Mouse (Mus musculus) testis, postnatal 10 days (tissue): ENCODE data around the gene Unc93a2.
"Not testable (repeated sequence)": the region's sequence is repeated elsewhere in the genome, so short reads cannot be mapped to it uniquely, and the experiment has no call there.

Experiments used
- DNase-seq: peaks from one replicate; pipeline ENCODE4 v3.0.0; 2021; ENCODE audit warnings: low spot score

The Unc93a2 gene

DNA sequence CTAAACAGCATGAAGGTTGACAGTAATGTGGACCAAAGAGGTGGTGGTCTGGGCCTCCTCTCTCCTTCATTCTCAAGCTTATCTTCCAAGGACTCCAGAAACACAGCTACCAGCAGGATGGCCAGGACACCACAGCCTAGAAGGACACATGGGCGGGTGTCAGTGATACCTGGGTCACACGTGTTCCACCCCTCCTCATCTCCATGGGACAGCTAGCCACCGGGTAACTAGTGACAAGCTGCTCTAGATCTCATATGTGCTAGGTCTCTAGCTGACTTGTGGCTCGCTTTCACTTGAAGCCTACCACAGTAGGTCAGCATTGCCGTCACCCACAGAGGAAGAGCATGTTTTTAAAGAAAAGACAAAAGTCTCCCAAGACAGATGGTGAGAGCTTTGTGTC is 13.4 kb downstream of the Unc93a2 start, which contains the start of gene Gm49630:
TSS of gene Gm49630 (minus strand) at position 101 of the 400 bp plus-strand sequence.
- DNase-seq = not testable (repeated sequence)

DNA sequence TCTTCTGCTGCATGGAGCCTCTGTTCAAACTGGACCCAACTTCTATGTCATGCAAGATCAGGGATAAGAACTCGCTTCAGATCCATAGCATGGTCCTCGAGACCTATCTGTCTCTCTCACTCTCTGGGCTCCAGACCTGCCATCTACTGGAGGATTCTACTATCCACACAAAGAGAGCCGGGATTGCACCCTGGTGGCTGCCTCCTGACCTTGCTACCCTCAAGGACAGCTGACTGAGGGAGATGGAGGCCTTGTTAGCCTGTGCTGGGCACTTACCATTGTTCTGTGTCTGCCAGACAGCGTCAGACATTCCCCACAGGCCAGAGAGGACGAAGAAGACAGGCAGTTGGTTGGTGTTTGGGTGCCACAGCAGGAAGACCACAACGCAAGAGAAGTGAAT is 15.9 kb downstream of the Unc93a2 start:
- DNase-seq = not testable (repeated sequence)

DNA sequence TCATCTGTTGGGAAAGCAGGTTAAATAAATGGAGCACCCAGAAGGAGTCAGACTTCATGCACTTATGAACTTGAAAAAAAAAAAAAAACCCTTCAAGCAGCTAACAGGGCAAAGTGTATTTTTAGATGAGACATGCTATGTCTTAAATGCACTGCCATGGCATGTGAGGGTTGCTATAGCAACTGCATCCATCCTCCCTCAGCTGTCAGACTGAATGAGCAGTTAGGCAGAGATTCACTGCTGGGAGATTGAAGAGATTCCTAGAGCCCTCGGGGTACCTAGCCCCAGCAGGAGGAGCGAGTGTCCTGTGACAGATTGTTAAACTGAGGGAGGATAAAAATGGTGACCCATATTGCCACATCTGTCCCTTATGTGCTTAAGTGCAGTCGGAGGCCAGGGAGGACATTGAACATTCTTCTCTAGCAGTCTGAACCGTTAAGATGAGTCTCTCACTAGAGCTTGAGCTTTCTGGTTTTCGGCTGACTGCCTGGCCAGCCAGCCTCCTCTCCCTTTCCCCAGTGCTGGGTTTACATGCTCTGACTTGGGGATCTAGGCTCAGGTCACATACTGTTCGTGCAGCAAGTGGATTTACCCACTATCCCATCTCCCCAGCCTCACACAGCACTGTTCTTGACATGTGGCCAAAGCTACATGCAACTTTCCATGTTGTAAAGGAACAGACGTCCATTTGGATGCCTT is 18.4 kb downstream of the Unc93a2 start:
- DNase-seq = not testable (repeated sequence)

DNA sequence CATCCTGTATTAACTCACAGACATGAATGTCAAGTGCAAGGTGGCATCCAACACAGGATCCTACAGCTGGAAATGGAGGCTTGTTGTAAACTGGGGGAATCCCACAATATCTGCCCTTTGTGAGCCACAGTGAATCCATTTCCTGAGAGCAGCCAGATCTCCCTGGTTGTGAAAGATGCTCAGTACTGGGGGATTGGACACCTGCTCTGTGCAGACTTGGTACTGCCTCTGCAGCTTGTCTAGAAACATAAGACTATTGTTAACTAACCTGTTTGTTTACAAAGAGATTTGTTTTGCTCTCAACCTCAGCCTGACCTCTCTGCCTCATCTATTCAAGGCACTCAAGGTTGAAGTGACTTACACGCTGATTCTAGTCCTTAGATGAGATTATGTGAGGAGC is 19.0 kb downstream of the Unc93a2 start:
- DNase-seq = not testable (repeated sequence)

DNA sequence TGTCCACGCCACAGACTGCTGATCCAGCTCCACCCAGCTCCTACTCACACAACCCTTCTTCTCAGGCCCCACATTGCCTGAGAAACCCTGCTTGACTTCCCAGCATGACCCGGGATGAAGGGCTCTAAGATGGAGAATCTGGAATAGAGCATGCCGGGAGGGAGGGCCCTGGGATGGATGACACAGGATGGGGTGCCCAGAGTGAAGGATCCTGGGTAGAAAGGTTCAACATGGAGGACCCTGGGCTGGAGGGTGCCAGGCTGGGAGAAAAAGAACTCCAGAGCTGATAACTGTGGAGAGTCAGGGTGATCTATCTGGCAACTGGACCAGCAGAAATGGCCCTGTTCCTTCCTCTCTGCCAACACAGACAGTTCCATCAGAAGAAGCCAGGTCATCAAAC is 19.6 kb downstream of the Unc93a2 start:
- not testable (repeated sequence) for DNase-seq

DNA sequence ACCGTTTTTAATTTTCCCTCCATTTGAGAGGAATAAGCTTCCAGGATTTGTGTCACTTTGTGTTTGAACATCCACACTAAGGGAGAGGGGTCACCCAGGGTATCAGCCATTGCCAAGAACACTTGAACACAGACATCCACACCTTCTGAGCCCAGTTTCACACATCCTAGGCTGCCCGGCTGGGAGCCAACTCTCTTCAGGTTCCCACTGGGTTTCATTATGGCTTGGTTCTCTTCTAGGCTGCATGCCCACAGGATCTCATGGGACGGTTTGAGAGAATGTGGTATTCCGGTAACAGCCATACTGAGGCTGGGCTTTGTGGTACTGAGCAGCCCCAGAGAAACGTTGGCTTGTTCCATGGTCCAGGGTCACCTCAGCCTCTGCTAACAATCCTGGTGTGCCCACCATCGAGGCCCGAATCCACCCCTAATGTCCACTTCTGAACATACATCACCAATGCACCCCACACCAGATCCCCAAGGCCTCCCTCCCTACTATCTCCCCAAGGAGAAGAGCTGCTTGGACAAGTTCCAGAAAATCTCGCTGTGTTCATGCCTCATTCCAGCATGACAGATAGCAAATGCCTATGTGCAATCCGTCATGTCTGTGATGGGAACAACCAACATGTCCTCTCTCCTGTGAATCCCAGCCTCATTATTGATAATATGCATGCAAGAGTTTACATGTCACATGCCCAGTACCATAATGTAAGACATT is 24.4 kb downstream of the Unc93a2 start:
- not testable (repeated sequence) for DNase-seq

DNA sequence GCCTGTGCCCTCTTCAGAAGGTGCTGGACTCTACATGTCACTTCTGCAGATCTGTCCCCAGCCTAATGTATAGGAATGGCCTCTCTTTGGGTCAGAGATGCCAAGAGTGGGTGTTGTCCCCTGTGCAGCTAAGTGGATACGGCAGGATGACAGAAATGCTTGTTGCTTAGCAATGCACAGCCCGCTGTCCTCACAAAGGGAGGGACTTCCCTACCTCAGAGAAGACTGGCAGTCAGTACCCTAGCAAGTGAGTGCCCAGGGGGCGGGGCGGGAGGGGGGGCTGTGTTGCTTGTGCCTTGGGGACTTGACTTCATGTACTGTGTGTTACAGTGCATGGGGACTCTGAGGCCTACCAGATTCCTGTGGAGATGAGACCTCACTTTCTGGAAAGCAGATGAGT is 25.5 kb downstream of the Unc93a2 start:
- not testable (repeated sequence) for DNase-seq

DNA sequence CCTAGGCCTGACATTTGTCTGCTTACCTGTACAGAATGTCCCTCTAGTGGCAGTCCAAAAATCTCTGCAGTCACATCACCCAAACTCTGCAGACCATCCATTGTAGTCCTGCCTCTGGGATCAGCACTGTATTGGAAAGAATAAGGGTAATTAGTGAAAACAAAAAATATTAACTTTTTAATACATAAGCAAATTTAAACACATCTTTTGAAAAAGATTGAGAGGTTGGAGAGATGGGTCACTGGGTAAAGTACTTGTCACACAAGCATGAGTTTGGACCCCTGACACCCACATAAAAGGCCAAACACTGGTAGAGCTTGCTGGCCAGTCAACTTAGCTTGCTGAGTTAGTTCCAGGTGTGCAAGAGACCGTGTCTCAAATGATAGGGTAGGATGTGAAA is 32.7 kb downstream of the Unc93a2 start, which contains the start of gene Ttll2:
TSS of gene Ttll2 (minus strand) at position 101 of the 400 bp plus-strand sequence.
- DNase-seq = not testable (repeated sequence)

DNA sequence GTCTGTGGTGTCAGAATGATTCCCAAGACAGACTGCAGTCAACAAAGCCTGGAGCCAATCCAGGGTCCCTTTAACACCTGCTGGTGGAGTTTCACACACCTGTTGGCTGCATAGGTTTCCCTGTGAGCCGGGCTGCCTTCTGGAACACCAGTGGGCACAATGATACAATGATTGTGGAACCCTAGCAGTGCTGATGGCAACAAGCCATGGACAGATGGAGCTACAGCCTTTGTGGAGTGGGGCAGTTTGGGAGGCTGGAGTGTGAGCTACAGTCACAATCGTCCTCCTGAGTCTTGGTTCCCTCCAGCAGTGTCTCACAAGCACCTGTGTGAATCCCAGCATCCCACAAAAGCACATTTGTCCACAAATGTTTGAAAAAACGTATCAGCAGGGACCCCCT is 36.5 kb downstream of the Unc93a2 start:
- not testable (repeated sequence) for DNase-seq

DNA sequence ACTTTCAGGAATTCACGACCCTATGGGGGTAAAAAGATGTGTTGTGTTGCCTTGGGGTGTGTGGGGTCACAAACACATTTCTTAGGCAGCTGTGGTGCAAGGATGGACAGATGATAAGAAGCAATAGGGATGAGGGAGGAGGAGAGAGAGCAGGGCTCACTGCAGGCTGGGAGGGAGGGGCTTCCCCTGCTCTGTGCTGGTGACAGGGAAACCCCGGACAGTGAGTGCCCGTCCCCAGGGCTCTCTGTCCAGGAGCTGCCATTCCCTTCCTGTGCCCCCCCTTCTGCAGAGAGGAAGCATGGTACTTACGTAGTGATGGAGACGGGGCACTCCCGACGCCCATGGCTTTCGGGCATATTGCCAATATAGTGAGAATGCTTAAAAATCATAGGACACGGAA is 47.9 kb downstream of the Unc93a2 start:
- not testable (repeated sequence) for DNase-seq

DNA sequence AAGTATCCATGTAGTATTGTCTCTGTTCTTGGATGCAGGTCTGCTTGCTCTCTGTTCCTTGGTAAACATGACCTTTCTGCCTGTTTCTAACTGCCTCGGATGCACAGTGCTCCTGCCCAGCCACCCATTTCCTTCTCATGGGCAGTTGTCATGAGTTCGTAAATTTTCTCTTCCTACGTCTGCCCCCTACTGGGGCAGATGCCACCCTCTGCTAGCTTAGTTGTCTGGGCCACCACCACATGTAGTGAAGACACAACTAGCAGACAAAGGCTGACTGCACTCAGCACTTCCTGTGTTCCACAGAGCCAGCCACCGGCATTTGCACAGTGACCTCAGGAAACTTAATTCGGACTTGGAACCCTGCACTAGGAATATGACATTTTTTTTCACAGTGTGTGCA is 52.5 kb downstream of the Unc93a2 start:
- DNase-seq = not testable (repeated sequence)

DNA sequence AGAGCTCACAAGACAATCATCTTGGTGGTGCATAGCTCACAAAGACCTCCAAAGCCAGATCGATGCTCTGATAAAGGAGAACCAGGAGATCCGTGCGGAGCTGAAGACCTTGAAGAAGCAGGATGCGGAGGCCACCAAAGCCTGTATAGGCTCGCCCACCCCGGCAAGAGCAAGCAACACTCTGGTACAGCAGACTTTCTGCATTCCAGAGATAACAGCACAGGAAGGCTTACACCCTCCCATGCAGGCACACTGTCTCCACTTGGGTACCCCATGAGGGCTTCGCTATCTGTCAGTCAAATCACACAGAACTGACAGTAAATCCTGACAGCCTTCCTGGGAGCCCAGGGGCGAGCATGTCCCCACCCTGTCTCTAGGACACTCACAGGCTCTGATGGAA is 58.8 kb downstream of the Unc93a2 start:
- DNase-seq = not testable (repeated sequence)

DNA sequence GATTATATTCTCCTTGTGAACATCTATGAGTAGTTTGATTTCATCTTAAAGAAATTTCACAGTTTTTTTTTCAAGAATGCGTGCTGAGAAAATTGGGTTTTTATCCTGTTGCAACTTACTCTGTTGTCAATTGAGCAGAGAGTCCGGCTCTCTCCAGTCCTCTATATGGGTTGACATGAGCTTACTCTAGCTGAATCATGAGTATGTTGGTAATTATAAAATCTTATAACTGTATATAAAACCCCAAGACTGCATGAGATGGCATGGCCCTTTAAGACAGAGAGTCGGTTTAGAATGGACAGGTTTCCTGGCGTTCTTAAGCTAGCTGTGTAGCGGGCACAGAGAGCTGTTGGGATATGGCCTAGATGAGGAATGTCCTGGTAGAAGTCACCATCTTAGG is 60.9 kb downstream of the Unc93a2 start, which contains the start of gene Tcp10a:
TSS of gene Tcp10a (plus strand) at position 301 of the 400 bp plus-strand sequence.
- DNase-seq = not testable (repeated sequence)

DNA sequence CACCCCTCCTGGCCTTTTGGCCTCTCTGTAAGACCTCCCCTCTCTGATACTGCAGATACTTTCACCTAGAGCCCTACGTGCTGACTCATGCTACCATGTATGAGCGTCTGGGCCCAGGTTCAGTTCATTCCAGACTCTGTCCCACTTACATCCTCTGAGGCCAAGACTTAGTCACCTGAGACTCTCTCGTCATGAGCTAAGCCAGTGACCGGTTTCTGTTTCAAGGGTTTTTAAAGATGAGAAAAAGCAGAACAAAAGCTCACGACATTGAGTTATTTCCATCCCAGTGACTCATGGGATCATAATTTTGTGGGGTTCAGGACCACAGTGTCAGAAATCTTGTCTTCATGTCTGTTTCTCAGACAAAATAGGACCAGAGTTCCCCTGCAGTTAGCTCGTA is 65.5 kb downstream of the Unc93a2 start:
- not testable (repeated sequence) for DNase-seq

DNA sequence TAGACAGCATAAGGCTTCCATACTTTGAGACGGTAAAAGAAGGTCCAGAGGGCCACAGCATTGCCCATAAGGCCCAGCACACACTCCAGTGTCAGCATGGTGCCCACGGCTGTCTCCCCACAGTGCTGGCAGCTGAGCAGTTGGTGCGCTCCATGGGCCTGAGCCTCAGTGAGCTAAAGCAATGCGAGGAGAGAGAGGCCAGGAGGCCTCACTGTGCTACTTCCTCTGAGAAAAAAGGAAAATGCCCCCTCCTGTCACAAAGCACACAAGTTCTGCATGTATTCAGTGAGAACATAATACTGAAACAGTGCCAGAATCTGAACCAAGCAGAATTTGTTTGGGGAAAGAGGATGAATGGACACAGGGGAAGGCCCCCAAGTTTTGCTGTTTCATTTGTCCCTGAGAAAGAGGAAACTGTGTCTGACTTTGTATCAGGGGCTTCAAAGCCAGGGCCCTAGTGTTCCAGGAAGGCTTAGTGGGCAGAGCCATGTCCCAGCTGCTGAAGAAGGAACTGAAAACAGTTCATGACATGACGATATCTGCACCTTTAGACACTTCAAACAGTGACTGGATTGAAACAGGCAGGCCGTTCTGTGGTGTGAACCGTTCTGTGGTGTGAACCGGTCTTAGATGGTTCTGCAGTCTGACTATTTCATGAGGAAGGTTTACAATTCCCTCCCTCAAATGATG is 69.4 kb downstream of the Unc93a2 start:
- DNase-seq = not testable (repeated sequence)
